Mouse (Mus musculus): ENCODE results near the gene Skp2. TPM values are rescaled to one million over a fixed set of nuclear protein-coding genes. Genes with fewer than 3 reads are reported as not detected.

The Skp2 gene
- polyA plus RNA-seq, 1 experiment from 2014 or later = 14.7 TPM

DNA sequence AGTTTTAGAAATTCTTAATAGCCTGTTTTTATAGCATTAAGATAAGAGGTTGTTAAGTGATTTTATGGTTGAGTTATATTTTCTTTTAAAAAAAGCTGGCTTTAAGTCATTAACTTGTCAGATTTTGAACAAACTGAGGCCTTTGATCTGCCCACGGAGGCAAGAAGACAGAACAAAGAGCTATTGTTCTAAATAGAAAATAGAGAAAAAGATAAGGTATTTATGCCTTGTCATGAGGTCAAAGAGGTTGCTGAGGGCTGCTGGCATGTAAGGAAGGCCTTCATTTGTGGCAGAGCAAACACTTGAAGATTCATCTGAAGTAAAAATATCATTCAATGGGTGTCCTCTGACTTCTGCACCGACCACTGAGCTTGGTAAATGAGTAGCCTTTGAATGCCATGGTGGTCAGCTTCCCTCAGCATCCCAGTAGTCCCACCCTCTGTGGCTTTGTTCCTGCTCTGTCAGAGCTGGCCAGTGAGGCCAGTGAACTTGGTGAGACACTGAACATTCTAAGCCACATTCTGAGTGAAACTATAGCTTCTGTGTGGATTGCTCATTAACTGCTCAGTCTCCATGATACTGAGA is 66.0 kb downstream of the Skp2 start:
- no peak overlapping the region for H3K9ac ChIP-seq (ENCODE audit: low read depth, low read length)
- H3K9me3 ChIP-seq (ENCODE audit: control insufficient read depth) = no peaks in the 10 kb centered on the region
- H3K4me1 ChIP-seq (replicated peaks; ENCODE audit: control insufficient read depth, insufficient read depth, low read length) = no peaks in the 10 kb centered on the region
- TF ChIP-seq CTCF (IDR thresholded peaks at IDR 0.05; ENCODE audit: low read depth) = no peak
- H3K27ac ChIP-seq (ENCODE audit: low read depth, low read length) = peak overlapping the region; percentile 77
- peak; percentile 77 for ATAC-seq
- no peak overlapping the region for H3K4me3 ChIP-seq (ENCODE audit: low read depth, low read length)
- WGBS = 33% methylated on average over 2 of the region's 2 CpGs
- peaks cover 24% of the 10 kb centered on the region for H3K36me3 ChIP-seq (ENCODE audit: control insufficient read depth, insufficient read depth)
- H3K27me3 ChIP-seq (replicated peaks; ENCODE audit: control insufficient read depth, insufficient read depth, low read length) = no peaks in the 10 kb centered on the region
- H3K4me2 ChIP-seq (replicated peaks; ENCODE audit: low read depth) = no peak overlapping the region

DNA sequence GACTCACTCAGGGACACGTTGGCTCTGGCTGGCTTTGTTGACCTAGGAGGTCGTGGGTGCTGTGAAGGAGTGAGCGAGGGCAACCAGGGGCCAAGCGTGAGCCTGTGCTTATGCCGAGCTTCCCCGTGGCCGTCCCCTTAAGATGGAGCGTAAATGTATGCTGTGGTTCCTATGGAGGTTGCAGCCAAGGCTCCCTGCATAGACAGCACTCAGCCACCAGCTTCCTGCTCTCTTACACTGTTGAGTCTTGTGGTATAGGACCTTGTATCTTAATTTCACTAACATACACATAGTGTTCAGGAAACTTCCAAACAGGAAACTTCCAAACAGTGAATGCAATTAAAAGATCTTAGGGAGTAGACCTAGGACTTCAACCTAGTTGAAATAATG is 66.5 kb downstream of the Skp2 start:
- TF ChIP-seq CTCF (IDR thresholded peaks at IDR 0.05; ENCODE audit: low read depth) = no peak
- Histone ChIP-seq H3K9me3 (ENCODE audit: control insufficient read depth) (no peaks in the 10 kb centered on the region), H3K27ac (ENCODE audit: low read depth, low read length) (peak overlapping the region; percentile 80), H3K36me3 (ENCODE audit: control insufficient read depth, insufficient read depth) (peaks cover 24% of the 10 kb centered on the region), H3K4me3 (ENCODE audit: low read depth, low read length) (no peak overlapping the region), H3K4me2 (replicated peaks; ENCODE audit: low read depth) (no peak overlapping the region), H3K9ac (ENCODE audit: low read depth, low read length) (no peak overlapping the region), H3K4me1 (replicated peaks; ENCODE audit: control insufficient read depth, insufficient read depth, low read length) (no peaks in the 10 kb centered on the region), H3K27me3 (replicated peaks; ENCODE audit: control insufficient read depth, insufficient read depth, low read length) (no peaks in the 10 kb centered on the region)
- 43% methylated on average over 8 of the region's 8 CpGs for WGBS
- peak; percentile 67 for ATAC-seq

DNA sequence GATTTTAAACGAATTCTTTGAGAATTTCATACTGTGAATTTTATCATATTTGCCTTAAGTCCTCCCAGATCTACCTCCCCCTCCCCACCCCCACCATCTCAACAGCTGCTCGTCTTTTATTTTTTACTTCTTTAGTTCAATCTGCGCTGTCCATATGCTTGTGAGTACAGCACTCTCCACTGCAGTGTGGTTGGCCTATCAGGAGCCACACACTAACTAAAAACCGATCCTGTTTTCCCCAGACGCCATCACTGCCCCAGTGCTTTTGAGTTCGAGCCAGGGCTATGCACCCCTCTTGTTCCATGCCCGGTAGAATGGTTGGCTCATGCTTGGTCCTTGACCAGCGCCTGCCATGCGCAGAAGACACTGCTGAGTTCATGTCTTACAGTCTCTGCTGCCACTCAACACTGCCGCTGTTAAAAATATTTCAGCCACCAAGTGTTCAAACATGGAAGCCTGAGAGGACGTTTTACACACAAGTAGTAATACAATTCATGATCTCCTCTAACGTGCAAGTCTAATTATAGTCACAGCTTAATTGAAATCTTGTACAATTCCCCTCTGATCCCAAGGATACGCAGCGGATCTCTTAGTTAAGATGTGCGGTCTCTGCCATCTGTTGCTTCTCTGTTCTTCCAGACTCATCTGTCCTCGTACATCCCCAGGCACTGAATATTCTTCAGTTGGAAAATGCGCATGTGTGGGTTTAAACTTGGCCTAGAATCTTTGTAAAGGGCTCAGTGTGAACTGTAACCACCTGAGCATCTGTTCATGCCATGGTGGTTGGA is 67.1 kb downstream of the Skp2 start:
- no peaks in the 10 kb centered on the region for H3K4me1 ChIP-seq (replicated peaks; ENCODE audit: control insufficient read depth, insufficient read depth, low read length)
- TF ChIP-seq CTCF (IDR thresholded peaks at IDR 0.05; ENCODE audit: low read depth) = no peak
- no peak for ATAC-seq
- no peak overlapping the region for H3K9ac ChIP-seq (ENCODE audit: low read depth, low read length)
- H3K27me3 ChIP-seq (replicated peaks; ENCODE audit: control insufficient read depth, insufficient read depth, low read length) = no peaks in the 10 kb centered on the region
- H3K27ac ChIP-seq (ENCODE audit: low read depth, low read length) = peak overlapping the region; percentile 80
- H3K4me3 ChIP-seq (ENCODE audit: low read depth, low read length) = no peak overlapping the region
- no peaks in the 10 kb centered on the region for H3K9me3 ChIP-seq (ENCODE audit: control insufficient read depth)
- H3K36me3 ChIP-seq (ENCODE audit: control insufficient read depth, insufficient read depth) = peaks cover 24% of the 10 kb centered on the region
- WGBS = 81% methylated on average over 17 of the region's 17 CpGs
- no peak overlapping the region for H3K4me2 ChIP-seq (replicated peaks; ENCODE audit: low read depth)

DNA sequence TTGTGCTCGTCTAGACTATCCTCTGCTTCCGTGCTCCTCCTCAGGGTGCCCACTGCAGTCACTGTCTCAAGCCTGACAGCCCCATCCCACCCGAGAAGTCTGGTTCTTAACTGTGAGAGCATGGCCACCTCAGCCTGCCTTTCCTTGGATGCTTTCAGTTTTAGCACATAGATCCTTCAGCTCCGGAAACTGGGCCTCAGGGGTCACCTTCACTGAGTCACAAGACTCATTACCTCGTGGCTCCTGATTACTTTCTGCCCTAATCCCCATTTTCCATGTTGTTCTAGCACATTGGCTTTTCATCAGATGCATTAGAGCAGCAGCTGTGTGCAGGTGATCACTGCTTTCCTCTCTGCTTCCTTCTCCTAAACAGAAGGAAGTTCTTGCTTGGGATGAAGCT is 67.8 kb downstream of the Skp2 start:
- Histone ChIP-seq H3K4me2 (replicated peaks; ENCODE audit: low read depth) (no peak overlapping the region), H3K27ac (ENCODE audit: low read depth, low read length) (peak overlapping the region; percentile 57), H3K36me3 (ENCODE audit: control insufficient read depth, insufficient read depth) (peaks cover 18% of the 10 kb centered on the region), H3K4me3 (ENCODE audit: low read depth, low read length) (no peak overlapping the region), H3K9me3 (ENCODE audit: control insufficient read depth) (no peaks in the 10 kb centered on the region), H3K27me3 (replicated peaks; ENCODE audit: control insufficient read depth, insufficient read depth, low read length) (no peaks in the 10 kb centered on the region), H3K4me1 (replicated peaks; ENCODE audit: control insufficient read depth, insufficient read depth, low read length) (no peaks in the 10 kb centered on the region), H3K9ac (ENCODE audit: low read depth, low read length) (no peak overlapping the region)
- 62% methylated on average over 5 of the region's 5 CpGs for whole genome bisulfite sequencing
- ATAC-seq = peak; percentile 17; the same call in 1 of the 2 replicates
- TF ChIP-seq CTCF (IDR thresholded peaks at IDR 0.05; ENCODE audit: low read depth) = no peak

DNA sequence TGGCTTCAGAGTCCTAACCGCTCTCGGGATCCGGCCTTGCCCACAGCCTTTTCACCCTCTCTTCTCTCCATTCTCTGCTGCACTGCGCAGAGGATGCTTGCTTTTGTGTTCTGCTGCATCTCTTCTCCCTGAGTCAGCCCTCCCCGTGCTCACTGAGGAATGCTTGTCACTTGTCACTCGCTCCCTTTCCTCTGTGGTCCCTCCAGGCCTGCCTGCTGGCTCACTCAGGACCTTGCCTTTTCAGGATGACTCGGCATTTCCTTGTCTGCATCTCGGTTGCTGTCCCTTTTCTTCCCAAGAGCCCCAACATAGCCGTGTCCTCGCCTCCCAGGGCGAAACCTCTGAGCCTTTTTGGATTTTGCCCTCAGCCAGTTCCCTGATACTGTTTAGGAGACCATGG is 68.4 kb downstream of the Skp2 start:
- Histone ChIP-seq H3K36me3 (ENCODE audit: control insufficient read depth, insufficient read depth) (peaks cover 16% of the 10 kb centered on the region), H3K27ac (ENCODE audit: low read depth, low read length) (peak overlapping the region; percentile 57; the same call in 1 of the 2 replicates)
- 63% methylated on average over 11 of the region's 11 CpGs for WGBS

DNA sequence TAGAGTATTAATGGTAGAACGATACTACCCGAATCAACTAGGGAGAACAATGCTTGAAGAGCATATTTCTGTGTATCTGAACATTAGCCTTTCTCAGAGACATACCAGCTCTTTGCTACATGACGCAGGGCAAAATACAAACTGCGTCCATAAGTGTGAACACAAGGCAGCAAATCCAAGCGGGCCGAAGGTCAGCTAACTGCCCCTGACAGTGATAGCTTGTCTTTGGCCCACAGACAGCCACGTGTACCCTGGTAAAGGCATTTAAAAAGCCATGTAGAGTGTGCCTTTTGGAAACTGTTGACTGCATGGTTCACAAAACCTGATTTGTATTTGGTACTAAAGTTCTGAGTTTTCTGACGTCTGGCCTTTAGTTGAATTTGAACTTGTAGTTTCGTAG is 72.5 kb downstream of the Skp2 start:
- no peak for TF ChIP-seq CTCF (IDR thresholded peaks at IDR 0.05; ENCODE audit: low read depth)
- no peaks in the 10 kb centered on the region for H3K27me3 ChIP-seq (replicated peaks; ENCODE audit: control insufficient read depth, insufficient read depth, low read length)
- no peaks in the 10 kb centered on the region for H3K4me1 ChIP-seq (replicated peaks; ENCODE audit: control insufficient read depth, insufficient read depth, low read length)
- H3K9me3 ChIP-seq (ENCODE audit: control insufficient read depth) = no peaks in the 10 kb centered on the region
- H3K27ac ChIP-seq (ENCODE audit: low read depth, low read length) = no peak overlapping the region
- H3K9ac ChIP-seq (ENCODE audit: low read depth, low read length) = no peak overlapping the region
- 58% methylated on average over 9 of the region's 9 CpGs for WGBS
- peak; percentile 62 for ATAC-seq
- no peak overlapping the region for H3K4me2 ChIP-seq (replicated peaks; ENCODE audit: low read depth)
- no peak overlapping the region for H3K4me3 ChIP-seq (ENCODE audit: low read depth, low read length)
- H3K36me3 ChIP-seq (ENCODE audit: control insufficient read depth, insufficient read depth) = peaks cover 16% of the 10 kb centered on the region

More for the DNA sequence above, 68.4 kb downstream of the Skp2 start:
- no peak overlapping the region for H3K4me3 ChIP-seq (ENCODE audit: low read depth, low read length)
- no peaks in the 10 kb centered on the region for H3K9me3 ChIP-seq (ENCODE audit: control insufficient read depth)
- no peak for TF ChIP-seq CTCF (IDR thresholded peaks at IDR 0.05; ENCODE audit: low read depth)
- H3K9ac ChIP-seq (ENCODE audit: low read depth, low read length) = no peak overlapping the region
- no peaks in the 10 kb centered on the region for H3K4me1 ChIP-seq (replicated peaks; ENCODE audit: control insufficient read depth, insufficient read depth, low read length)
- ATAC-seq = no peak
- no peaks in the 10 kb centered on the region for H3K27me3 ChIP-seq (replicated peaks; ENCODE audit: control insufficient read depth, insufficient read depth, low read length)
- no peak overlapping the region for H3K4me2 ChIP-seq (replicated peaks; ENCODE audit: low read depth)

Measured in intestine, postnatal 0 days (tissue).